Mouse (Mus musculus): ENCODE data around the gene Fry. TPM values are rescaled to one million over a fixed set of nuclear protein-coding genes. Genes with fewer than 3 reads are reported as not detected.

Gene Fry
- total RNA-seq, 1 experiment from 2014 or later: 47.5 TPM

- no peak for DNase-seq
Measured at GRCm38 (mm10) chr5:150340944-150341343, 222.5 kb downstream of the Fry start.

GRCm38 (mm10) chr5:150342139-150342538 is 223.7 kb downstream of the Fry start:
- DNase-seq: no peak

- DNase-seq: no peak
Measured at GRCm38 (mm10) chr5:150345946-150346345, 227.5 kb downstream of the Fry start.

- no peak for DNase-seq
Measured at GRCm38 (mm10) chr5:150346378-150346777, 227.9 kb downstream of the Fry start.

GRCm38 (mm10) chr5:150347845-150348244 is 229.4 kb downstream of the Fry start:
- no peak for DNase-seq

GRCm38 (mm10) chr5:150348302-150348701 is 229.9 kb downstream of the Fry start:
- no peak for DNase-seq

GRCm38 (mm10) chr5:150351191-150351590 is 232.7 kb downstream of the Fry start:
- DNase-seq: no peak

- no peak for DNase-seq
Measured at GRCm38 (mm10) chr5:150358671-150359070, 240.2 kb downstream of the Fry start.

- peak; percentile 43 for DNase-seq
Measured at GRCm38 (mm10) chr5:150362241-150362640, 243.8 kb downstream of the Fry start.

- DNase-seq: no peak
Measured at GRCm38 (mm10) chr5:150364621-150365020, 246.2 kb downstream of the Fry start.

GRCm38 (mm10) chr5:150367027-150367426 is 248.6 kb downstream of the Fry start:
- no peak for DNase-seq

- DNase-seq: no peak
Measured at GRCm38 (mm10) chr5:150370291-150370690, 251.8 kb downstream of the Fry start.

GRCm38 (mm10) chr5:150370895-150371294 is 252.4 kb downstream of the Fry start:
- DNase-seq: no peak

- DNase-seq: no peak
Measured at GRCm38 (mm10) chr5:150372956-150373355, 254.5 kb downstream of the Fry start.

- DNase-seq: no peak
Measured at GRCm38 (mm10) chr5:150374778-150375559, 256.5 kb downstream of the Fry start.

GRCm38 (mm10) chr5:150378586-150378985 is 260.1 kb downstream of the Fry start:
- no peak for DNase-seq

GRCm38 (mm10) chr5:150380767-150381166 is 262.3 kb downstream of the Fry start:
- no peak for DNase-seq

- DNase-seq: no peak
Measured at GRCm38 (mm10) chr5:150382411-150382810, 264.0 kb downstream of the Fry start.

- no peak for DNase-seq
Measured at GRCm38 (mm10) chr5:150384272-150385215, 266.1 kb downstream of the Fry start.

- no peak for DNase-seq
Measured at GRCm38 (mm10) chr5:150385224-150385623, 266.8 kb downstream of the Fry start.

- peak; percentile 21 for DNase-seq
Measured at GRCm38 (mm10) chr5:150388623-150389022, 270.2 kb downstream of the Fry start.

GRCm38 (mm10) chr5:150389589-150390377 is 271.3 kb downstream of the Fry start:
- DNase-seq: no peak
